Mouse (Mus musculus): ENCODE data around the gene Pmpcb.
"Not testable (repeated sequence)": the region's sequence is repeated elsewhere in the genome, so short reads cannot be mapped to it uniquely, and the experiment has no call there.

Gene Pmpcb

GRCm38 (mm10) chr5:21736956-21737585, at the start of gene Pmpcb:
Pmpcb (plus strand) TSS chr5:21737141.
- peak; percentile 84 for DNase-seq (ENCODE audit: low spot score)

- no peak for DNase-seq (ENCODE audit: low spot score)
Measured at GRCm38 (mm10) chr5:21692230-21692629, 44.7 kb upstream of the Pmpcb start.

GRCm38 (mm10) chr5:21693372-21693870, 43.5 kb upstream of the Pmpcb start:
- no peak for DNase-seq (ENCODE audit: low spot score)

GRCm38 (mm10) chr5:21694854-21695490, 42.0 kb upstream of the Pmpcb start:
- no peak for DNase-seq (ENCODE audit: low spot score)

GRCm38 (mm10) chr5:21699555-21699954, 37.4 kb upstream of the Pmpcb start:
- DNase-seq (ENCODE audit: low spot score): not testable (repeated sequence)

- DNase-seq (ENCODE audit: low spot score): no peak
Measured at GRCm38 (mm10) chr5:21700272-21700821, 36.6 kb upstream of the Pmpcb start.

- DNase-seq (ENCODE audit: low spot score): no peak
Measured at GRCm38 (mm10) chr5:21700934-21701333, 36.0 kb upstream of the Pmpcb start.

DNA sequence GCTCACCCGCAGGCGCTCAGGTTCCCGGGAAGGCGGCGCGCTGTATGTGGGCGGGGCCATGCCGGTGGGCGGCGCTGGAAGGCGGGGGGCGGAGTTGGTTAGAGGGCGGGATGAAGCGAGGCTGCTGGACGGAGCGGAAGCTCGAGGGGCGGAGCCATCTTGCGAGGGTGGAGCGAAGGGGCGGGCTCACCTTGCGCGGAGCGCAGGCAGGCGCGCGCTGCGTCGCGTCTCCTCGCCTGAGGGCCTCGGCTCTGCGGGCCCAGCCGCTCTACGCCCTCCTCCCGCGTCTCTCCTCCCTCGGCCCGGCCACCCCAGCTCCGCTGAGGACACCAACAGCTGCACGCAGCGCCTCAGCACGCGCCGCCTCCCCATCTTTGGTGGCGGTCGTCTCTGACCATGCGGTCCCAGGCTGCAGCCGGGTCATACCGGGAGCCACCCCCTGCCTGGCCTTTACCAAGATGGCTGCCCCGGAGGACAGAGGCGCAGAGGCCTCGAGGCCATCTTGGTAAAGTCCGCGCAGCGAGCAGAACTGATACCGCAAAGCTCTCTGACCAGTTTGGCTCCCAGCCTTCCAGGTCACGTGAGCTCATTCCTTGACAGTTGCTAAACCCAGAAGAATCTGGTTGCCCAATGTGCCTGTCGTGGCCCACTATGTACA, 35.5 kb upstream of the Pmpcb start, which contains the start of gene Napepld:
Napepld (minus strand) TSS at position 46 of the 658 bp plus-strand sequence.
- peak; percentile 99 for DNase-seq (ENCODE audit: low spot score)

- DNase-seq (ENCODE audit: low spot score): no peak
Measured at GRCm38 (mm10) chr5:21702009-21702364, 35.0 kb upstream of the Pmpcb start.

DNA sequence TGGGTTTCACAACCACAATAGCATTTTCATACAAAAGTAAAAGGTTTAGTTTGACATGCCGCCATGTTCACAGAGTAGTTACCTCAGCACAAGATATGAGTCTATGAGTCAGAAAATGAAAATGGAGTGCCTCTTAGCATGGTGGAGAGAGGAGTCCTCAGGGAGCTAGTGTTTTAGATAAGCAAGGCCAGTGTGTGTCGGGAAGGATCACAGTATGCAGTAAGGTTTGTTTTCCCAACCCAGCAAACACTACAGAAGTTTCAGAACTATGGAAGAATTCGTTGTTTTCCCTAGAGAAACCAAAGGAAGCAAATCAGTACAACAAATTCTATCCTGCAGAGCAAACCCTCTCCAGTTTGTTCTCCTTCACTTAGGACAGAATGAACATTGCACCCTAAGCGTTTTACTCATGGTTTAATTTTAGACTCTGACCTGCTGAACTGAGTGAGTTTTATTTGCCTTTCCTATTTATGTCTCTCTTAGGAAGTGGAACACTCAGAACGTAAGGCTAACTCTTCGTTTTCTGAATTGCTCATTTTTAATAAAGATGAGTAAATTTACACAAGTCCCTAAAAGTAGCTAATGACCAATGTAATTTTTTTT, 34.0 kb upstream of the Pmpcb start:
- no peak for DNase-seq (ENCODE audit: low spot score)

GRCm38 (mm10) chr5:21703708-21704107, 33.2 kb upstream of the Pmpcb start:
- DNase-seq (ENCODE audit: low spot score): no peak

DNA sequence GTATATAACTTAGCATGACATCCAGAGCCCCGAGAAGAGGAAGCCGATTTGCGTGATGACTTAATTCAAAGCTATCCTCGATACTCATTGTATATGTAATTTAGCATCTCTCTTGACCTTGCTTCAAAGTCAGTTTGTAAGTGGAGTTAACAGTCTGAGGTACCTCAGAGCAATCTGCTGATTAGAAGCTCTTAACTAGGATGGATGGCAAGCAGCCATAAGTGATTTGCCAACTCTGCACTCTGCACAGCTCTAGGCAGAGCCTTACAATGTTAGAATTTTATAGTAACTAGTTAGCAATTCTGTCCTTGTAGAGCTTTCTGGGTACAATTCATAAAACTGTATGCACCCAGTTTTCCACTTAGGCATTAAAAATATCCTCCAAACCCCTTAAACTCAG, 30.4 kb upstream of the Pmpcb start:
- no peak for DNase-seq (ENCODE audit: low spot score)

DNA sequence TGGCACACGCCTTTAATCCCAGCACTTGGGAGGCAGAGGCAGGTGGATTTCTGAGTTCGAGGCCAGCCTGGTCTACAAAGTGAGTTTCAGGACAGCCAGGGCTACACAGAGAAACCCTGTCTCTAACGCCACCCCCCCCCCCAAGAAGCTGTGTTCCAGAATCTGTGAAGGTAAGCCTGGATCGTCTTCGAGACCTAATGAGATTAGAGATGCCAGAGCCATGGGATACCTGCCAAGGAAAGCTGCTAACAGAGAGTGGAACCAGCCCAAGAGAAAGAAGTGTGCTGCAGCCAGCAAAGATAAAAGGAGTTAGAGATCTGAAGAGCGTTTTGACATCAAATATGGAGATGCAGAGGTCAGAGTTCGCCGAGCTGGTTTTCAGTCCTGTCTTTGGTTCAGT, 28.9 kb upstream of the Pmpcb start:
- not testable (repeated sequence) for DNase-seq (ENCODE audit: low spot score)

DNA sequence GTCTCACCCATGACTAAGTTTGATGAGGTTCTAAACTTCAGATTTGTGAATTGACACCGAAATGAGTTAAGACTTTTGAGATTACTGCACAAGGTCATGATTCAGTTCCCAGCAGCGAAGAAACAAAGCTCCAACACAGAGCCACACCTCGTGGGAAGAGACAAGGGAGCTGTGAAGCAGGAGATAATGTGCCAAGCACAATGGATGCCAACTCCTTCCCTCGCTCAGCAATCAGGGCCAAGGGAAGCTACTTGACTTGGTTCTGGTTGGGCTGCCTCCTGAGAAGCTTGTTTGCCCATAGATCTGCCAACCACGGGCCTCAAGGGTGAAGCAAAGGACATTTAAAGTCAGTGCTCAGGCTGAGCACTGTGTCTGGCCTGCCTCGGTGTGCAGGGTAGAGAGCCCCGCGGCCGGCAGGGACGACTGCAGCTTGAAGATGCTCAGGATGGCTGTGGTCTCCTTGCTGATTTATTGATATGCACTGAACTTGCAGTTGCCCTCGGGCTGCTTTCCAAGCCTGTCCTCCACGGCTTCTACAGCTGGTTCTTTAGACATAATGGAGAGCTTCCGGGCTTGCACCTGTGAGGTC, 24.7 kb upstream of the Pmpcb start:
- no peak for DNase-seq (ENCODE audit: low spot score)

DNA sequence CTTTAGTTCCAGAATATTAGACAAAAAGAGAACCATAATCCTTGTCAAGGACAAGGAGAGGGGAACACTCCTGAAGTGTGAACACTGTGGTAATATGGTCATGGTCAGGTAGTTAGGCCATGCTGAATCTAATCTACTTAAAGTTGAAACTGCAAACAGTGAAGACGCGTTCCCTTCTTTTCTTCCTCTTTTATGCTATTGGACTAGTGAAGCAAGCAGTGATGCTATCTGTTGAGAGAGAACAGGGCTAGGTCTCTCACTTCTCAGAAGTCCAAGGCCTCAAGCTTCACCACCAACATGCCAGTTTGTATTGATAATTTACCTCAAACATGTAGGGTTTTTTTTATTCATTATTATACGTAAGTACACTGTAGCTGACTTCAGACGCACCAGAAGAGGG, 22.5 kb upstream of the Pmpcb start:
- no peak for DNase-seq (ENCODE audit: low spot score)

DNA sequence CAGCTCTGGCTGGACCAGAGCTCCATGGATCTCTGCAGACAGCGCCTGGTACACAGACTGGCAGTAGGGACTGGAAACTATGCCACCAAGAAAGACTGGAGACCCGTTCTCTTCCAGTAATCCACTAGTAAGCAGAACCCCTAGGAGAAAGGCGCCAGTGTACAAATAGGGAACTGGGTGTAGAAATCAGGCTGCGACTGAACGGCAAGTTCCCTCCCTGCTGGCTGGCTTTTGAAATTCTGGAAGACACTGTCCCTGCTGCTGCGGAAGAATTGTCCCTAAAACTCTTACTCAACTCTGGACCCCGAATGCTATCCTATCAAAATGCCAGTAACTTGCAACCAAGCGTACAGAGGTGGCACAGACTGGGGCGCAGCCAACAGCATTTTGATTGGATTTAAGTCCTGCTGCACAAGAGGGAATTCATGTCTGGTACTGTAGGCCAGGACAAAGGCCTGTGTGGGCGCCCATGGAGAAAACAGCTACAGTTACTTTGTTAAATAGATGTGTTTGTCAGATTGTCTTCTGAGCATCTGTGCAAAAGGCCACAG, 19.7 kb upstream of the Pmpcb start:
- DNase-seq (ENCODE audit: low spot score): no peak

DNA sequence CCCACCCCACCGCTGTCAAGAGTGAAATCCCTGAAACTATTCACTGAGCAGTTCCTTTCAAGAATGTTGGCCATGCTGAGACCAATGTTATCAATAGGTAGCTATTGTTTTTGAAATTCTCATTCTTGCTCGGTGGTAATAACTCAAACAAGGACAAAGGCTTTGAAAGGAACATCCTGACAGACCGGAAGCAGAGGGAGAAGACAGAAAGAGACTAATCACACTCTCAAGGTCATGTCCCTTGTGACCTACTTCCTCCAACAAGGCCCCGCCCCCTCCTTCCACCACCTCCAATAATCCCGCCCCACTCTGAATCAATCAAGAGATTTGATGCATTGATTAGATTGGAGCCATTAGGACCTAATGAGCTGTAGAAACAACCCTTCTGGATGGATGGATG, 18.4 kb upstream of the Pmpcb start:
- no peak for DNase-seq (ENCODE audit: low spot score)

DNA sequence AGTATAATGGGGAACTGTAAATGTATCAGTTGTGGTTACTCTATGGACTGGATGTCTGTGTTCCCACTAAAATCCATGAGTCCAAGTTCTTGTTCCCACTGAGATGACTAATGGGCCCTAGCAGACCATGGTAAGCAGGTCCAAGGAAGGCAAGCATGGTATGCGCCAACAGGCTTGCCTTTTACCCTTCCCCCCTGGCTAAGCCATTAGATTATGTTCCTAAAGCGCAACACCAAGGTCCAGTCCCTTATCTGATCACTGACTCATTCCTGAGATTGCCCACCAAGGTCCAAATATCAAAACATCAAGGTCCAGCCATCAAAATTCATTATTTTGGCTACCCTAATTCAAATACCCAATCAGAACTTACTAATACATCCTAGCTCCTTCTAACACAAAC, 17.7 kb upstream of the Pmpcb start:
- no peak for DNase-seq (ENCODE audit: low spot score)

GRCm38 (mm10) chr5:21724427-21724826, 12.5 kb upstream of the Pmpcb start:
- DNase-seq (ENCODE audit: low spot score): no peak

- DNase-seq (ENCODE audit: low spot score): no peak
Measured at GRCm38 (mm10) chr5:21724872-21725271, 12.1 kb upstream of the Pmpcb start.

GRCm38 (mm10) chr5:21729107-21729506, 7.8 kb upstream of the Pmpcb start:
- DNase-seq (ENCODE audit: low spot score): no peak

Data from urinary bladder, postnatal 25 days (tissue).